Mouse (Mus musculus) urinary bladder, postnatal 36 days (tissue): ENCODE data around the gene Crlf3.
"Not testable (repeated sequence)": the region's sequence is repeated elsewhere in the genome, so short reads cannot be mapped to it uniquely, and the experiment has no call there.

Experiments
- DNase-seq, 2 experiments: peaks; one replicate each; pipeline ENCODE4 v3.0.0; 2022; ENCODE audit warnings: low spot score in 2 of 2, mixed read lengths in 1 of 2

The Crlf3 gene

DNA sequence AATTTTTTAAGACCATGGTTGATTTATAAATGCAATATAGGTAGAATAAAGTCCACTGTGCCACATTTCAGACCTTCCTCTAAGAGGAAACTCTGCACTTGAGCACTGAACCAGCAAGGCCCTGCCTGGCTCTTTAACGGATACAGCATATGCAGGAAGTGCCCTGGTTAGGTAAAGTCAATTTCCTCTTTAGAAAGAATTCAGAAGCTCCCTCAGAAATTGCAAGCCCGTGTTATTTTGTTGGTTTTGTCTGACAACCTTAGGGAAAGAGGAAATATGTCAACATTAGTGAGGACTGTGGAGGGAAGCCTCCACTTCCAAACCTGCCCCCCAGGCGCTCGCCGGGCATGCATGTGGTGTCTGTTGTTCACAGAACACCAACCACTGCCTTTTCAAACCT is 13.2 kb downstream of the Crlf3 start:
- no peak for DNase-seq

DNA sequence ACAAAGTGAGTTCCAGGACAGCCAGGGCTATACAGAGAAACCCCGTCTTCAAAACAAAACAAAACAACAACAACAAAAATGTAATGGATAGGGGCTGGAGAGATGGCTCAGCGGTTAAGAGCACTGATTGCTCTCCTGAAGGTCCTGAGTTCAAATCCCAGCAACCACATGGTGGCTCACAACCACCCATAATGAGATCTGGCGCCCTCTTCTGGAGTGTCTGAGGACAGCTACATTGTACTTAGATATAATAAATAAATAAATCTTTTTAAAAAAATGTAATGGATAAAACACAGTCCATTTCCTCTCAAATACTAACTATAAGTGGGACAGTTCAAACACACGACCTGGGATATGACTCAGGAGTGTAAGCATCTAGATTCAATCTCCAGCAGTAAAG is 14.4 kb downstream of the Crlf3 start:
- not testable (repeated sequence) for DNase-seq

DNA sequence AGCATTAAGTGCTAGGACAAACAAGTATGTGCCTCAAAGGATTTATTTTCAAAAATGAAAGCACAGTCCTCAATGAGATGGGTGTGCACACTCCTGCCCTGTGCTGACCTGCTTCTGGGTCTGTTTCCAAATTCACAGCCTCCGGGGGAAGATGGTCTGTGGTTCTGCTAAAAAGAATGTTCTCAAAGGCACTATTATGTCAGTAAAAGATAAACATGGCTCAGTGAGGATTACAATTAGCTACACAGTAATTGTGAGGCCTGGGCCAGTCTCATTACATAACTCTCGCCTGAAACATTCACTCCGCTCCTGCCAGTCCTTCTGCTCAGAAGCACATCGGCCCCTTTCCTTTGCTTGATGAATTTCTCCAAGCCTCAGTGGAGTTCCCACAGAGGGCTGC is 18.6 kb downstream of the Crlf3 start:
- peak in 1 of 2 experiments; percentile 19 for DNase-seq

DNA sequence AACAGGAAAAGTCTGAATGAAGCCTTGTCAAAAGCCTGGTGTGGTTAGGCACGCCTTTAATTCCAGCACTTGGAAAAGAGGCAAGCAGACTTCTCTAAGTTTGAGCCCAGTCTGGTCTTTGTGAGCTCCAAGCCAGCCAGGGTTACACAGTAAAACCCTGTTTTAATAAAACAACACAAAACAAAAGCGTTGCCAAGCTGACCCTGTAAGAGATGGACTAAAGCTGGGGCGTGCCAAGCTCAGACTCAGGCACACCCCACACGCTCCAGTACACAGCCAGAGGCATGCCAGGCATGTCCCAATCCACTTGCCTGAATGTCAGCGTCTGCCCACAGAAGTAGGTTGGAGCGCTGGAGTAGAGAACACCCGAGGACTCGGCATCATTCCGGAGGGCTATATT is 24.6 kb downstream of the Crlf3 start:
- DNase-seq, result no peak

DNA sequence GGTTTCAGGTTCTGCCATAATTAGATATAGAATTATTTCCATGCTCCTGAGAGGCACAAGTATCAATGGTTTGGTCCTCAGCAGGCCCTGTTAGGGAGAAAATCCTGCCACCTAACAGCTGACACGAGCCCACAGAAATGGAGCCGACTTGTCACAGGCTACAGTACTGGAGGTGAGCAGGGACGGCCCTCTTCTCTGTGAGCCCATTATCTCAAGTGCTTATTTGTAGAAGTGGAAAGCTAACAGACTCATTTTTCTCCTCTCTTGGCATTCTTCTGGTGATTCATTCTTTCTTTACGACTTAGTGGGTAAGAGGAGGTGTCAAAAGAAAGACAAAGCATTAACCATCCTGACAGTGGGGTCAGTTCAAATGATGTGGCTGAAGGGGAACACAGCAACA is 26.1 kb downstream of the Crlf3 start:
- no peak for DNase-seq

DNA sequence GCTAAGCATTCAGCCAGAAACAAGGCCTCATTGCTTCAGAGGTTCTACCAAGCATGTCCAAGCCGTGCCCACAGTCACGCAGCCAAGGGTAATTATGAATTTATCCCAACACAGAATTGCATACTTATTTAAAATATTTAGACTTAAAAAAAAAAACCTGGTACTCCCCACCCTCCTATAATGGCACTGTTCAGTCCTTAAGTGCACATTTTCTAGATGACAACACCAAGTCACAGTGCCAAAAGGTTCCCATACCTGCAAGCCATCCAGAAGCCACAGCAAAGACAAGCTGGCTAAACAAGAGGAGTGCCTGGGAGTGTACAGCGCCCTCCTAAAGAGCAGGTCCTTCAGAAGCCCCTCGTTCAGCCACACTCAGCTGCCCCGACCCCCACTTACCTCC is 27.6 kb downstream of the Crlf3 start:
- DNase-seq, result no peak

DNA sequence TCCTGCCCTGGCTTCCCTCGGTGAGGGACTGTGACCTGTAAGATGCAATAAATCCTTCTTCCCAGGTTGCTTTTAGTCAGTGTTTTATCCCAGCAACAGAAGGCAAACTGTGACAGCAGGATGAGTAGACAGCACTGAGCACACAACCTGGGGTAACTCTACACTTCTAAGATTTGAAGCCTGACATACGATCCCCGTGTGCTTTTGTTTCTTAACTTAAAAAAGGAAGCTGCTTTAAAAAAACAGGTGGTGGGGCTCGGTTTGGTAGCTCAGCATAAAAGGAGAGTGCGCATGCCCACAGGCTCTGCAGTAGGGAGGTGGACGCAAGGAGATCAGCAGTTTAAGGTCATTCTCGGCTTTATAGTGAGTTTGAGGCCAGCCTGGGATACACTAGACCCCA is 28.3 kb downstream of the Crlf3 start:
- DNase-seq, result no peak

DNA sequence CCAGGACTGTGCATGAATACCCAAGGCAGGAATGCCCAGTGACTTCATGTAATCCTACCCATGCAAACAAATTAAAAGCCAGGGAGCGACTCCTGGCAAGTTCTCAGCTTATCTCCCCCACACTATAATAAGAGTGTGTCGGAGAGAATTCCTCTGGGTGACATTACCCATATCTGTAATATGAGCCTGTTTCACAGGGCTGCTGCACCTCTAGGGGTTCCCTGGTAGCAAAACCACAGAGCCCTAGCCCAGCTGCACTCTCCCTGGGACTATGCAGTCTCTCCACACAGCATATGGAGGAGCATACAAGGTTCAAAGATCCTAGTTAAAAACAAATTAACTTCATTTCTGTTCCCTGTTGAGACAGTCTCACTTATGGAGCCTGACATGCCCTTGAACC is 30.7 kb downstream of the Crlf3 start:
- no peak for DNase-seq

DNA sequence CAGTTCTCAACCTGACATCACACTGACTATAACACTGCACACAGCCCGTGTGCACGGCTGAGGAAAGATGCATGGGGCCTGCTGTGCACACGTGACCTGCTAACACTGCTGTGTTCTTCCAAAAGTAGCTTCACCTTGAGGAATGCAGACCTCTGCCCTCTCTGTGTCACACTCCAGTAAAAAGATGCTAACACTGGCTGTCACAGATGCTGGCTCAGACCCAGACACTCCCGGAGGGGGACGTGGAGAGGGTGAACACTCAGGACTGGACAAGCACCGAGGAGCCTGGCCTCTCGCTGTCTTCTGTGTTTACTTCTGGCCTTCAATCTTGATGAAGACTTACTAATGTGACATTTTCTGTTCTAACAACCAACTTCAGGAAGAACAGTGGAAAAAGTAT is 33.9 kb downstream of the Crlf3 start:
- no peak for DNase-seq

DNA sequence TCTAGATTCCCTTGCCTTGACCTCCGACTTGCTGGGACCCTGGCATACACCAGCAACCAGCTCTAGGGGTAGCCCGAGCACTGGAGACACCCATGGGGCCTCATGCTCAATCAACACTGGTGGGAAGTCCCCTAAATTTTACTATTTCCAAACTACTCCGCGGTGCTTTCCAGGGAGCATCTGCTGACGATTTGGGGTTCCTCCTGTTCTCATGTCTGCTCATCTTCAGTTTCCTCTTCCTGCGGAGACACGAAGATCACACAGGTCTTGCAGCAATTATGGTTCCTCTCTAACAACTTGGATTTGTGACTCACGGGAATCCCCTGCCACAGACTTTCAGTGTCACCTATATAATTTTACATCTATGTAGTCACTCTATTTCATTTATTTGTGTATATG is 37.4 kb downstream of the Crlf3 start:
- no peak for DNase-seq

DNA sequence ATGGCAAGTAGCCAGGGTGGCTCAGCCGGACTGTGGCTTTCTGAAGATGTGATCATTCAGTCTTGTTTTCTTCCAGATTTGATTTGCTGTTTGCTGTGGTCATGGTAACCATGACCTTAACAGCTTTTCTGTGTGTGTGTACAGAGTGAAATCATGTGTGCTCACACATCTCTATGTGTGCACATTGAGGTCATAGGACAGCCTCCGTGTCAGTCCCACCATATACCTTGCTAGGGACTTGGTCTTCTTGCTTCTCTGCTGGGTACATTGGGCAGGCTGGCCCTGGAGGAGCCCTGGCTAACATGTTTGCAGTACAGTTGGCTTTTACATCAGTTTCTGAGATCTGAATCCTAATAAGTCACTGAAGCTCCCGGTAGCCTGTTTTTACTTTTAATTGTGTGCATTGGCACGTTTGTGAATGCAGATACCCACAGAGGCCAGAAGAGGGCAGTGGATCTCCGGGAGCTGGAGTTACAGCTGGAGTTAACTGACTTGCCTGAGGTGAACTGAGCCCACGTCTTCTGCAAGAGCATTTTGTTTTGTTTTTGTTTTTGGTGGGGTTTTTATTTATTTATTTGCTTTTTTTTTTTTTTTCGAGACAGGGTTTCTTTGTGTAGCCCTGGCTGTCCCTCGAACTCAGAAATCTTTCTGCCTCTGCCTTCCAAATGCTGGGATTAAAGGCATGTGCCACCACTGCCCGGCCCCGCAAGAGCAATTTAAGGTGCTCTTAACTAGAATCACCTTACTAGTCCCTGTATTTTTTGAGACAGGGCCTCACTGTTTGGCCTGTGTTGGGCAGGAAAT is 38.0 kb downstream of the Crlf3 start:
- peak; percentile 28 to 35 for DNase-seq

DNA sequence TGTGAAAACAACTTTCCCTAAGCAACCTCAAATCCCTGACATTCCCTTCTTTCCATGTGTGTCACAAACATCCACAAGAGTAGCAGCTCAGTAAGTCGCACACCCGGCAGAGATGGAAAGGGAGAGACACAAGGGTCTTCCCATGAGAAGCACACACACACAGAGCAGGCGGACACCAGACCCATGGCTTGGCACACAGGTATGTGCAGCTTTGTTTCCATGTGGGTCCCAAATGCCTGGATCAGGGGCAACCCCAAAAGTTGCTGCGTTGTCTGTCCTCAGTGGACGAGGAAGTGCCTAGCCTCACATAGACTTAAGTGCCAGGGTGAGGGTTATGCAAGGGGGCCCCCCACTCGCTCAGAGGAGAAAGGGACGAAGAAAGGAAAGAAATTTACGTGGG is 43.3 kb downstream of the Crlf3 start:
- no peak for DNase-seq

DNA sequence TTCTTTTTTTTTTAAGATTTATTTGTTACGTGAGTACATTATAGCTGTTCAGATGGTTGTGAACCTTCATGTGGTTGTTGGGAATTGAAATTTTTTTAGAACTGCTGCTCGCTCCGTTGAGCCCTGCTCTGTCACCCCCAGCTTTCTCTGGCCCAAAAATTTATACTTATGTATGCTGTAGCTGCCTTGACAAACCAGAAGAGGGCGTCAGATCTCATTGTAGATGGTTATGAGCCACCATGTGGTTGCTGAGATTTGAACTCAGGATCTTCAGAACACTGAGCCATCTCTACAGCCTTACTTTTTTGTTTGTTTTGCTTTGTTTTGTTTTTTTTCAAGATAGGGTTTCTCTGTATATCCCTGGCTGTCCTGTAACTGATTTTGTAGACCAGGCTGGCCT is 59.5 kb downstream of the Crlf3 start:
- DNase-seq, result no peak

DNA sequence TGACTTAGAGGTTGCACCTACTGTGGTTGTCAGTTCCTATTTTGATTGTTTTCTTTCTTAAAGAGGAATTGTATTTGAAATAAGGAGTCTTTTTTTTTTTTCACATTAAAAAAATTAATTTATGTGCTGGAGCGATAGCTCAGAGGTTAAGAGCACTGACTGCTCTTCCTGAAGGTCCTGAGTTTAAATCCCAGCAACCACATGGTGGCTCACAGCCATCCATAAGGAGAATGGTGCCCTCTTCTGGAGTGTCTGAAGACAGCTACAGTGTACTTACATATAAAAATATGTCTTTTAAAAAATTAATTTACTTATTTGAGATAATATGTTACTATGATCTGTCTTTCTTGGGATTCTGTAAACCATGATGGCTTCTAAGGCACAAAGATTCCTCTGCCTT is 61.0 kb downstream of the Crlf3 start:
- no peak for DNase-seq

DNA sequence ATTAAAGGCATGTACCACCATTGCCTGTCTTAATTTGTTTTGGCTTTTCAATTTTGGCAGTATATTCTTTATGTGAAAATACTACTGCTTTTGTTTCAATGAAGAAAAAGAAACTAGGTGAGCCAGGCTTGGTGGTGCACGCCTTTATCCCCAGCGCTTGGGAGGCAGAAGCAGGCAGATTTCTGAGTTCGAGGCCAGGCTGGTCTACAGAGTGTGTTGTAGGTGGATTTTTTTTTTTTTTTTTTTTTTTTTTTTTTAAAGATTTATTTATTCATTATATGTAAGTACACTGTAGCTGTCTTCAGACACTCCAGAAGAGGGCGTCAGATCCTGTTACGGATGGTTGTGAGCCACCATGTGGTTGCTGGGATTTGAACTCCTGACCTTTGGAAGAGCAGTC is 64.3 kb downstream of the Crlf3 start:
- not testable (repeated sequence) for DNase-seq
